Mouse (Mus musculus): ENCODE measurements around the gene Cav3. TPM values are rescaled to one million over a fixed set of nuclear protein-coding genes. Genes with fewer than 3 reads are reported as not detected.
A peak's percentile ranks its signal among the peaks of the same experiment; 100 is the strongest.

Cav3 gene
- polyA plus RNA-seq, 1 experiment from 2014 or later = 2.6 TPM

DNA sequence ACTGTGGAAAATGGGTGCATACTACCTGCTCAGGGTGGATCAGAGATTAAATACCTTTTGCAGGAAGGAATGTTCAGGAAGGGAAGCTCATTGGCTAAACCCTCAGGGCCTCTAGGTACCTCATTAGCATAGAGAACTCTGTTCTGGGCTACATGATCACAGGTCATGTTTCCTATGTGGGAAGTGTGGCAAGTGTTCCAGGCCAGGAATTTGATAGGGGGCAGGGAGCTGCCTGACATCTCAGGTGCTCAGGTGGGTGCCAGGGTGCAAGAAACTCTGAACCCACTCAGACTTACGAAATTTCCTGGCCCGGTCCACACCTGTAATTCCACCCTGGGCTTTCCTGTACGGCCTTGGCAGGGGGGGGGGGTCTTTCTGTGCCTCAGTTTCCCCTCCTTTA is 39.4 kb downstream of the Cav3 start:
- H3K4me3 ChIP-seq (replicated peaks; ENCODE audit: low read depth, low read length) = no peak overlapping the region
- H3K27ac ChIP-seq = no peak overlapping the region
- no peak overlapping the region for H3K4me2 ChIP-seq (ENCODE audit: low read length)
- DNase-seq (ENCODE audit: low spot score) (no peak), ATAC-seq (replicated peaks; ENCODE audit: low FRiP score, low read depth) (0 out of 2 replicates have a peak, but pooled peaks have one; percentile 6)
- peaks cover 12% of the 10 kb centered on the region; the same call in 1 of the 2 replicates for H3K4me1 ChIP-seq (replicated peaks; ENCODE audit: insufficient read depth, low read length)
- 86% methylated on average over 3 of the region's 3 CpGs for WGBS
- H3K9me3 ChIP-seq (replicated peaks; ENCODE audit: low read length) = no peaks in the 10 kb centered on the region
- no peaks in the 10 kb centered on the region for H3K36me3 ChIP-seq (ENCODE audit: insufficient read depth, low read length)
- no peak overlapping the region for H3K9ac ChIP-seq (ENCODE audit: low read depth, low read length)
- H3K27me3 ChIP-seq (ENCODE audit: insufficient read depth, low read length) = no peaks in the 10 kb centered on the region
- no peak for TF ChIP-seq CTCF (IDR thresholded peaks at IDR 0.05; ENCODE audit: low read depth)

DNA sequence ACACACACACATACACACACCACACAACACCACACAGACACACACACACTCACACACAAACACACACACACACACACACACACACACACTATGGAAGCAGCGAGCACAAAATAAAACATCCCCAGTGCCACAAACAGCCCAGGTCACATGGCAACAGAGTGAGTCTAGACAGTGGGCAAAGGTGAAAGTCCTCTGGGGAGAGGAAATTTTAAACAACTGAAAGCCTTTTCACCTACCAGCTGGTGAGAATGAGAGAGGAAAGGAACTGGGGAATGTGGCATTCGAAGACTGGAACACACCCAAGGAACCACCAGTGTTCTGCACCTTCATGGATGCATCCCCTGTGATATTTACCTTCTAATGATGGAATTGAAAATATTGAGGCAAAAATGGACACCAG is 40.2 kb downstream of the Cav3 start:
- WGBS = 65% methylated on average over 2 of the region's 2 CpGs
- Histone ChIP-seq H3K27me3 (ENCODE audit: insufficient read depth, low read length) (no peaks in the 10 kb centered on the region), H3K9me3 (replicated peaks; ENCODE audit: low read length) (no peaks in the 10 kb centered on the region), H3K4me1 (replicated peaks; ENCODE audit: insufficient read depth, low read length) (peaks cover 11% of the 10 kb centered on the region; the same call in 1 of the 2 replicates), H3K36me3 (ENCODE audit: insufficient read depth, low read length) (no peaks in the 10 kb centered on the region), H3K4me3 (replicated peaks; ENCODE audit: low read depth, low read length) (no peak overlapping the region), H3K4me2 (ENCODE audit: low read length) (no peak overlapping the region), H3K27ac (no peak overlapping the region), H3K9ac (ENCODE audit: low read depth, low read length) (no peak overlapping the region)
- no peak for TF ChIP-seq CTCF (IDR thresholded peaks at IDR 0.05; ENCODE audit: low read depth)
- DNase-seq (ENCODE audit: low spot score) (no peak), ATAC-seq (replicated peaks; ENCODE audit: low FRiP score, low read depth) (no peak; the same call in 1 of the 2 replicates)

DNA sequence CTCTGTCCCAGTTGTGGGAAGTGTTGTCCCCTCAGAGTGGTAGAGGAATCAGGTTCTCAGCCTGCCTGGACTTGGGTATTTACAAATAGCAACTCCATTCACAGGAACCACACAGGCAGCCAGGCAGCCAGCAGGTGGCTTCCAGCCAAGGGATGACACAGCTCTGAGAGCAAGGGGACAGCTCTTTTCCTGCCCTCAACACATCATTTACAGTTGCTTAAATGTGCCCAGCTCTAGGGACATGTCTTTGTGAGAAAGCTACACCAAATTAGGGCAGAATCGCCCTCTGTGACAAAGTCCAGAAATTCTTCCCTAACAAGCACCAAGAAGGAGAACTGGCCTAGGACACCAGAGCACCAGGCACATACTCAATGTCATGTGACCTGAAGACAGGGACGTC is 41.9 kb downstream of the Cav3 start:
- H3K9me3 ChIP-seq (replicated peaks; ENCODE audit: low read length) = no peaks in the 10 kb centered on the region
- no peak overlapping the region for H3K27ac ChIP-seq
- ATAC-seq (replicated peaks; ENCODE audit: low FRiP score, low read depth) = no peak
- no peak overlapping the region for H3K4me2 ChIP-seq (ENCODE audit: low read length)
- H3K4me1 ChIP-seq (replicated peaks; ENCODE audit: insufficient read depth, low read length) = no peaks in the 10 kb centered on the region
- H3K27me3 ChIP-seq (ENCODE audit: insufficient read depth, low read length) = no peaks in the 10 kb centered on the region
- no peak for TF ChIP-seq CTCF (IDR thresholded peaks at IDR 0.05; ENCODE audit: low read depth)
- 67% methylated on average over 2 of the region's 2 CpGs for WGBS
- no peak overlapping the region for H3K9ac ChIP-seq (ENCODE audit: low read depth, low read length)
- DNase-seq (ENCODE audit: low spot score) = no peak
- H3K36me3 ChIP-seq (ENCODE audit: insufficient read depth, low read length) = no peaks in the 10 kb centered on the region
- H3K4me3 ChIP-seq (replicated peaks; ENCODE audit: low read depth, low read length) = no peak overlapping the region

DNA sequence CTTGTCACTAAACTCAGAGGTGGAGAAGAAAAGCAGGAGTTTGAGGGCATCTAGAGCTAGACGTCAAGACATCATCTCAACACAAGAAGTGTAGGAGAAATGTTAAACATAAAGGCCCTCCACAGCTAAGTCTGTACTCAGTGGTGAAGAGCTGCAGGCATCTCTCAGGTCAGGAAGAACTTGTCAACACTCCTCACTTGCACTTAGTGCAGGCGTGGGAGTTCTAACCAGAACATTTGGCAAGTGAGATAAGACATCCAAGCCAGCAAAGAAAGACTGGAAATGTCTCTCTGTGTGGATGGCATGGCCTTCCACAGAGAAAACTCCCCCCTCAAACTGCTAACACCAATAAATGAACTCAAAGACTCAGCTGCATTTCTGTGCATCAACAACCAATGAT is 48.3 kb downstream of the Cav3 start:
- DNase-seq (ENCODE audit: low spot score) = no peak
- H3K27me3 ChIP-seq (ENCODE audit: insufficient read depth, low read length) = no peaks in the 10 kb centered on the region
- H3K4me2 ChIP-seq (ENCODE audit: low read length) = no peak overlapping the region
- TF ChIP-seq CTCF (IDR thresholded peaks at IDR 0.05; ENCODE audit: low read depth) = no peak
- no peak for ATAC-seq (replicated peaks; ENCODE audit: low FRiP score, low read depth)
- WGBS = 70% methylated on average over 2 of the region's 2 CpGs
- H3K4me1 ChIP-seq (replicated peaks; ENCODE audit: insufficient read depth, low read length) = no peaks in the 10 kb centered on the region
- no peaks in the 10 kb centered on the region for H3K9me3 ChIP-seq (replicated peaks; ENCODE audit: low read length)
- H3K36me3 ChIP-seq (ENCODE audit: insufficient read depth, low read length) = no peaks in the 10 kb centered on the region
- H3K4me3 ChIP-seq (replicated peaks; ENCODE audit: low read depth, low read length) = no peak overlapping the region
- H3K27ac ChIP-seq = no peak overlapping the region
- no peak overlapping the region for H3K9ac ChIP-seq (ENCODE audit: low read depth, low read length)

GRCm38 (mm10) chr6:112509590-112510131 is 50.4 kb downstream of the Cav3 start:
- no peak; the same call in 1 of the 2 replicates for ATAC-seq (replicated peaks; ENCODE audit: low FRiP score, low read depth)

DNA sequence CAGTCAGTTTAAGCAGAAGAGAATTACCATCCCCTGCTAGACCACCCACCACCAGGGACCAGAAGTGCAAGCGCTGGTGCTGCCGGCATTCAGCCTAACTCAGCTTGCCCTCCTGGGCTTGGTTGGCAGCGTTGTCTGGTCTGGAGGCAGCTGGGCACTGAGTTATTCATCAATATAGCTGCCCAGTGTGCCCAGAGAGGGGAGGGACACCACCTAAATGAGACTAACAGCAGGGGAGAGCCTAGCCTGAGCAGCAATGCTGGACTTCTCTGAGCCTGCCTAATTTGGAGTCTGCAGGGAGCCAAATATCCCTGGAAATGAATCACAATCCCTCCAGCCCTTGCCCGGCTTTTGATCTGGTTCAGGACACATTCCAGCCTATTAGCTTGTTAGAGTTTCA is 51.0 kb downstream of the Cav3 start:
- no peaks in the 10 kb centered on the region for H3K9me3 ChIP-seq (replicated peaks; ENCODE audit: low read length)
- TF ChIP-seq CTCF (IDR thresholded peaks at IDR 0.05; ENCODE audit: low read depth) = no peak
- ATAC-seq (replicated peaks; ENCODE audit: low FRiP score, low read depth) = no peak
- DNase-seq (ENCODE audit: low spot score) = no peak
- H3K27ac ChIP-seq = no peak overlapping the region
- no peak overlapping the region for H3K9ac ChIP-seq (ENCODE audit: low read depth, low read length)
- WGBS = 41% methylated on average over 4 of the region's 4 CpGs
- H3K4me3 ChIP-seq (replicated peaks; ENCODE audit: low read depth, low read length) = no peak overlapping the region
- H3K36me3 ChIP-seq (ENCODE audit: insufficient read depth, low read length) = no peaks in the 10 kb centered on the region
- H3K4me1 ChIP-seq (replicated peaks; ENCODE audit: insufficient read depth, low read length) = no peaks in the 10 kb centered on the region
- H3K4me2 ChIP-seq (ENCODE audit: low read length) = no peak overlapping the region
- no peaks in the 10 kb centered on the region for H3K27me3 ChIP-seq (ENCODE audit: insufficient read depth, low read length)

More at GRCm38 (mm10) chr6:112509590-112510131, 50.4 kb downstream of the Cav3 start:
- Histone ChIP-seq H3K4me2 (ENCODE audit: low read length) (no peak overlapping the region), H3K9ac (ENCODE audit: low read depth, low read length) (no peak overlapping the region), H3K9me3 (replicated peaks; ENCODE audit: low read length) (no peaks in the 10 kb centered on the region), H3K4me1 (replicated peaks; ENCODE audit: insufficient read depth, low read length) (no peaks in the 10 kb centered on the region), H3K4me3 (replicated peaks; ENCODE audit: low read depth, low read length) (no peak overlapping the region), H3K36me3 (ENCODE audit: insufficient read depth, low read length) (no peaks in the 10 kb centered on the region), H3K27ac (no peak overlapping the region), H3K27me3 (ENCODE audit: insufficient read depth, low read length) (no peaks in the 10 kb centered on the region)
- DNase-seq (ENCODE audit: low spot score) = peak; percentile 39
- WGBS = 36% methylated on average over 2 of the region's 2 CpGs
- TF ChIP-seq CTCF (IDR thresholded peaks at IDR 0.05; ENCODE audit: low read depth) = no peak

GRCm38 (mm10) chr6:112514591-112514990 is 55.3 kb downstream of the Cav3 start:
- H3K4me1 ChIP-seq (replicated peaks; ENCODE audit: insufficient read depth, low read length) = no peaks in the 10 kb centered on the region
- H3K4me2 ChIP-seq (ENCODE audit: low read length) = no peak overlapping the region
- no peak overlapping the region for H3K4me3 ChIP-seq (replicated peaks; ENCODE audit: low read depth, low read length)
- 90% methylated on average over 6 of the region's 6 CpGs for WGBS
- DNase-seq (ENCODE audit: low spot score) (no peak), ATAC-seq (replicated peaks; ENCODE audit: low FRiP score, low read depth) (no peak)
- no peaks in the 10 kb centered on the region for H3K9me3 ChIP-seq (replicated peaks; ENCODE audit: low read length)
- no peak for TF ChIP-seq CTCF (IDR thresholded peaks at IDR 0.05; ENCODE audit: low read depth)
- no peak overlapping the region for H3K9ac ChIP-seq (ENCODE audit: low read depth, low read length)
- no peak overlapping the region for H3K27ac ChIP-seq
- H3K36me3 ChIP-seq (ENCODE audit: insufficient read depth, low read length) = no peaks in the 10 kb centered on the region
- H3K27me3 ChIP-seq (ENCODE audit: insufficient read depth, low read length) = no peaks in the 10 kb centered on the region
